Comparison of ENCODE assay signal across 8 mouse cellular contexts in the genomic region with DNA sequence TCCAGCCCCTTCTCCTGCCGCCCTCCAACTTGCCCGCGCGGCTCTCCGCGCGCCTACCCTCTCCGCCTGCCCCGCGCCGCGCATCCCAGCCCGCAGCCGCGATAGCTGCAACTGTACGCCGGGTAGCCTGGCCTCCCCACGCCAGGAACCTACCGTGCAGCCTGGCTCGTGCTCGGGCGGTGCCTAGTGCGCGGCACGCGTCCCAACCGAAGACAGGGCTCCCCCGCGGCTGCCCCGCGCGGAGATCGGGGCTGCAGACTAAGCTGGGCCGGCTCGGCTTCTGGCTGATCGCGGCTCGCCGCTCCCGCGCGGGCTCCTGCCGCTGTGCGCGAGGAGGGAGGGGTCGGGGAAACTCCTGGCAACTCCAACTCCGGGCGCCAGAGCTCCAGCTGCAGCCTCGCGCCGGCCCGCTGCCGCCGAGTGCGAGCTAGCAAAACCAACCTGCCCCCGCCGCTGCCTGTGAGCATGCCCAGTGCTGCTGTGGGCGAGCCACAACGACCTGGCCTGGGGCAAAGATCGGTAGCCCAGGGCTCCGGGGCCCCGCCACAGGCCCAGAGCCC. TPM values are rescaled to one million over a fixed set of nuclear protein-coding genes. Genes with fewer than 3 reads are reported as not detected.
DNase-seq lines count a peak whose midpoint lies in the region; ATAC-seq and TF ChIP-seq lines count a peak whose summit lies in the region.

No protein-coding gene starts in this region.

- peak overlapping the region; percentile 99 for H3K4me2 ChIP-seq in hindbrain, postnatal 0 days (ENCODE audit: low read depth, low read length)

- peak overlapping the region; percentile 75 for H3K9ac ChIP-seq in hindbrain, postnatal 0 days (replicated peaks; ENCODE audit: low read length)

- intact Hi-C loops in gastrocnemius, postnatal 14 days (cut with DNase I; ENCODE audit: low total_unique reads) = no loop called here

- H3K4me3 ChIP-seq in hindbrain, postnatal 0 days (ENCODE audit: low read length) = peak overlapping the region; percentile 81

- peak; percentile 57 for ATAC-seq in common myeloid progenitor, adult 5-6 weeks (replicated peaks; ENCODE audit: low read depth, poor library complexity, severe bottlenecking)
- ATAC-seq in hindbrain, postnatal 0 days = peak; percentile 91

- under 1% methylated on average over 54 of the region's 62 CpGs for WGBS in hindbrain, postnatal 0 days

- no peaks in the 10 kb centered on the region for H3K27me3 ChIP-seq in hindbrain, postnatal 0 days (ENCODE audit: insufficient read depth, low read length)

- no peaks in the 10 kb centered on the region; the same call in 1 of the 2 replicates for H3K4me1 ChIP-seq in hindbrain, postnatal 0 days (ENCODE audit: insufficient read depth, low read length)

- H3K36me3 ChIP-seq in hindbrain, postnatal 0 days (ENCODE audit: insufficient read depth, low read length) = no peaks in the 10 kb centered on the region

- TF ChIP-seq CTCF in hindbrain, postnatal 0 days (IDR thresholded peaks at IDR 0.05; ENCODE audit: low read depth) = no peak

- H3K9me3 ChIP-seq in hindbrain, postnatal 0 days (ENCODE audit: low read length) = no peaks in the 10 kb centered on the region

- DNase-seq in adrenal gland, adult (ENCODE audit: inconsistent age in 2 of 2, low spot score in 1 of 2) = peak; percentile 85 to 95
- DNase-seq in gastrocnemius, postnatal 14 days = peak; percentile 82
- peak; percentile 85 for DNase-seq in hindbrain, postnatal 0 days (ENCODE audit: low spot score)
- peak; percentile 46 to 69 for DNase-seq in left cerebral cortex, adult 9 months (ENCODE audit: low spot score in 2 of 2)
- peak; percentile 80 to 89 for DNase-seq in lung, postnatal 4 days
- peak; percentile 83 for DNase-seq in right cerebral cortex, adult 18-20 months
- DNase-seq in yolk sac, embryonic 10.5 days (ENCODE audit: low spot score) = peak; percentile 84

- H3K27ac ChIP-seq in hindbrain, postnatal 0 days = peak overlapping the region; percentile 74

RNA-seq across cellular contexts. Expression of gene Stxbp6, which starts 0.4 kb away (rescaled TPM):
- total RNA-seq in common myeloid progenitor, adult 5-6 weeks (2017) = 0.87 and 1.6 TPM in 2 replicates
- total RNA-seq in gastrocnemius, postnatal 14 days (2021) = 10 to 100 TPM in 1 of 2 experiments, 1 to 10 TPM in 1; 7.8 to 12.7 TPM
- 19.3 and 25.1 TPM in 2 replicates for total RNA-seq in hindbrain, postnatal 0 days (2014; rRNA removed)
- polyA plus RNA-seq in hindbrain, postnatal 0 days (2015; fragmentation: Nextera tagmentation; extraction: Ambion mirVana) = 17.8 and 18.6 TPM in 2 replicates

Comparison
In these comparisons a context has a peak if more than half of its experiments do, and no peak if none do; other contexts are left out.
1. Peak in every context shown above with its lines: DNase-seq, ATAC-seq, H3K4me3 ChIP-seq and H3K27ac ChIP-seq.